Mouse (Mus musculus) limb, embryonic 14.5 days (tissue): Measurements from ENCODE around the gene Ndufaf8. TPM values are rescaled to one million over a fixed set of nuclear protein-coding genes. Genes with fewer than 3 reads are reported as not detected.

Experiments
- ATAC-seq: fragments of 200-750 bp; cut with Nextera tagmentation; 2 replicates; pipeline ENCODE4 v1.8.0; 2017; ENCODE audit warnings: low read depth, moderate number of reproducible peaks, moderate TSS enrichment; ENCODE audit not compliant: low FRiP score
- DNase-seq: peaks from one replicate; pipeline ENCODE4 v3.0.0-alpha.2; 2015; ENCODE audit warnings: low spot score
- H3K27ac ChIP-seq: fragments of 300-500 bp; sonication (generic); replicated peaks from 2 replicates; pipeline ENCODE4 v1.5.1; 2014; ENCODE audit warnings: low read depth, mild to moderate bottlenecking, low read length, moderate library complexity, mixed read lengths
- H3K27me3 ChIP-seq: fragments of 300-500 bp; sonication (generic); 2 replicates; pipeline ENCODE4 v1.6.1; 2014; ENCODE audit warnings: low read length, mixed read lengths; ENCODE audit not compliant: control insufficient read depth, insufficient read depth
- H3K36me3 ChIP-seq: fragments of 300-500 bp; sonication (generic); 2 replicates; pipeline ENCODE4 v1.6.1; 2014; ENCODE audit warnings: mild to moderate bottlenecking, low read length, moderate library complexity, mixed read lengths; ENCODE audit not compliant: control insufficient read depth, insufficient read depth
- H3K4me1 ChIP-seq: fragments of 300-500 bp; sonication (generic); 2 replicates; pipeline ENCODE4 v1.6.1; 2014; ENCODE audit warnings: antibody characterized with exemption, low read length, mixed read lengths; ENCODE audit not compliant: control insufficient read depth, insufficient read depth
- H3K4me2 ChIP-seq: fragments of 300-500 bp; sonication (generic); replicated peaks from 2 replicates; pipeline ENCODE4 v1.6.1; 2014; ENCODE audit warnings: low read depth, mild to moderate bottlenecking, low read length, moderate library complexity; ENCODE audit not compliant: severe bottlenecking
- H3K4me3 ChIP-seq: fragments of 300-500 bp; sonication (generic); replicated peaks from 2 replicates; pipeline ENCODE4 v1.5.1; 2014; ENCODE audit warnings: low read length
- H3K9ac ChIP-seq: fragments of 300-500 bp; sonication (generic); 2 replicates; pipeline ENCODE4 v1.6.1; 2014; ENCODE audit warnings: mild to moderate bottlenecking, low read depth, low read length, moderate library complexity; ENCODE audit not compliant: severe bottlenecking
- H3K9me3 ChIP-seq: fragments of 300-500 bp; sonication (generic); 2 replicates; pipeline ENCODE4 v1.6.1; 2016; ENCODE audit warnings: low read length; ENCODE audit not compliant: control insufficient read depth
- POLR2A ChIP-seq: fragments of 200-500 bp; IDR thresholded peaks from 2 replicates; pipeline ENCODE4 v1.8.0; 2012; ENCODE audit warnings: inconsistent platforms, mild to moderate bottlenecking, moderate library complexity, borderline replicate concordance; ENCODE audit not compliant: insufficient read depth, insufficient read length; ENCODE audit errors: extremely low read depth
- WGBS: fragments of 180-500 bp; shearing (Covaris S2); extraction: QIAGEN DNeasy Blood & Tissue Kit; methylation state at CpG from one replicate; pipeline ENCODE4 v1.1.7; 2014; 5-methylcytosine and 5-hydroxymethylcytosine counted together
- polyA plus RNA-seq, 2 experiments: library from polyadenylated mRNA; depleted of rRNA in 1 of 2; stranded (reverse) in 1 of 2; unstranded in 1 of 2; fragments of >200 nt; fragmentation: Nextera tagmentation in 1 of 2; extraction: Ambion mirVana in 1 of 2; gene quantifications; 2 replicates each; pipeline versions ENCODE4 v1.2.1 to v1.2.3; 2012 to 2014

Ndufaf8 gene
- polyA plus RNA-seq, 2 experiments = 40.0 to 81.2 TPM

DNA sequence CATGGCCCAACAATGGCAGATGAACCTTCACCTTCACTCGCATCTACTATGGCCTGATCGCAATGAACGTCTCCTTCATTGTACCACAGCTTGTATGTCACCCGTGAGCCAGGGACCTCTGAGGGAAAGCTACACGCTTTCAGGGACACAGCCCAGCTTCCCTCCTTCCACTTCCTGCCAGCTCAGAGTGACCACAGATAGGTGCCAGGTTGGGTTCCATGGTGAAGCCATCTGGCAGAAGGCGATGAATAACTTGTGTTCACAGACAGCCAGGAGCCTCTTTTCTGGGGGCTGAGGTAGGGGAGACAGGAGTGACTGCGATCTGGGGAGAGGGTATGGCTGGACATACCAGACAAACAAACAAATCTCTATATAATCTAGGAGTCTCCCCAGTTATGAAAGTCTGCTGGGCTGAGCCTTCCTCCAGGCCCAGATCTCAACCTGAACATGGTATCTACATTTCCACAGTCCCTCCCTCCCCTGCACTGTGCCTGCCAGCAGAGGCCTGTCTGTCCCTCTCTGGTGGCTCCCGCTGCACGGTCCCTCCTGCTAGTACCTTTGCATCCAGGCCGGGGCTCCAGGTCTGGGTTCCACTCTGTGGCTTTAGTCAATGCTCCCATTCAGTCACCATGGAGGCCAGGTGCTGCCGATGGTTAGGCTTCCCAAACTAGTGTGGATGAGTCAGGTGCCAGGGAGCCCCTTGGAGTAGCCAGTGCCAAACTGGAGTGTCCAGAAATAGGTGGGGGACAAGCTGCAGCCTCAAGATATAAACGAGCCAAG, 42.6 kb upstream of the Ndufaf8 start:
- TF ChIP-seq POLR2A = no peak
- 82% methylated on average over 12 of the region's 12 CpGs for WGBS
- Histone ChIP-seq H3K9me3 (no peaks in the 10 kb centered on the region), H3K4me2 (no peak overlapping the region), H3K27ac (no peak overlapping the region), H3K36me3 (no peaks in the 10 kb centered on the region), H3K4me3 (no peak overlapping the region), H3K4me1 (peaks cover 6% of the 10 kb centered on the region; the same call in 1 of the 2 replicates), H3K27me3 (no peaks in the 10 kb centered on the region), H3K9ac (no peak overlapping the region)
- ATAC-seq = no peak
- no peak for DNase-seq

GRCm38 (mm10) chr11:120060634-120061033, 38.1 kb upstream of the Ndufaf8 start:
- no peak overlapping the region for H3K27ac ChIP-seq
- no peak for ATAC-seq
- H3K4me3 ChIP-seq = no peak overlapping the region

DNA sequence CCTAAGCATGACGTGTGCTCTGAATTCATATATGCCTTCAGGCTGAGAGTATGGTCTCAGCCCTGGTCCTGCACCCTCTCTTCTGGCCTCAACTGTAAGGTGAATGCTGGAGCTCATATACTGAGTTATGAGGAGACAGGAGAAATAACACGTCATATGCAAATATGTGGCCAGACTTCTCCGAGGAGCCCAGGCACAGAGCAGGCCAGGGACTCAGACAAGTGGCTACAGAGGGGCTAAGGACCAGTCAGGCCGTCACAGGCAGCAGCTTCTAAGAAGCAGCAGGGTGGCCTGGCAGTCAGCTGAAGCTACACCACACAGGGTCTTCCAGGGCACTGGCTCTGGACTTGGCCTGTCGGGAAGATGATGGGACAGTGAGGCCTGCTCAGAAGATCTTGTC, 35.4 kb upstream of the Ndufaf8 start:
- 92% methylated on average over 5 of the region's 5 CpGs for WGBS
- no peak overlapping the region for H3K4me3 ChIP-seq
- peaks cover 48% of the 10 kb centered on the region for H3K36me3 ChIP-seq
- no peak overlapping the region for H3K27ac ChIP-seq
- ATAC-seq (no peak), DNase-seq (no peak)
- H3K27me3 ChIP-seq = no peaks in the 10 kb centered on the region
- H3K9me3 ChIP-seq = no peaks in the 10 kb centered on the region
- H3K4me1 ChIP-seq = no peaks in the 10 kb centered on the region
- no peak overlapping the region for H3K4me2 ChIP-seq
- H3K9ac ChIP-seq = no peak overlapping the region
- no peak for TF ChIP-seq POLR2A

More at GRCm38 (mm10) chr11:120060634-120061033, 38.1 kb upstream of the Ndufaf8 start:
- no peaks in the 10 kb centered on the region for H3K27me3 ChIP-seq
- no peaks in the 10 kb centered on the region for H3K4me1 ChIP-seq
- H3K4me2 ChIP-seq = no peak overlapping the region
- no peak for TF ChIP-seq POLR2A
- WGBS = 71% methylated on average over 8 of the region's 8 CpGs
- no peak for DNase-seq
- no peaks in the 10 kb centered on the region for H3K9me3 ChIP-seq
- peaks cover 22% of the 10 kb centered on the region for H3K36me3 ChIP-seq
- H3K9ac ChIP-seq = no peak overlapping the region

DNA sequence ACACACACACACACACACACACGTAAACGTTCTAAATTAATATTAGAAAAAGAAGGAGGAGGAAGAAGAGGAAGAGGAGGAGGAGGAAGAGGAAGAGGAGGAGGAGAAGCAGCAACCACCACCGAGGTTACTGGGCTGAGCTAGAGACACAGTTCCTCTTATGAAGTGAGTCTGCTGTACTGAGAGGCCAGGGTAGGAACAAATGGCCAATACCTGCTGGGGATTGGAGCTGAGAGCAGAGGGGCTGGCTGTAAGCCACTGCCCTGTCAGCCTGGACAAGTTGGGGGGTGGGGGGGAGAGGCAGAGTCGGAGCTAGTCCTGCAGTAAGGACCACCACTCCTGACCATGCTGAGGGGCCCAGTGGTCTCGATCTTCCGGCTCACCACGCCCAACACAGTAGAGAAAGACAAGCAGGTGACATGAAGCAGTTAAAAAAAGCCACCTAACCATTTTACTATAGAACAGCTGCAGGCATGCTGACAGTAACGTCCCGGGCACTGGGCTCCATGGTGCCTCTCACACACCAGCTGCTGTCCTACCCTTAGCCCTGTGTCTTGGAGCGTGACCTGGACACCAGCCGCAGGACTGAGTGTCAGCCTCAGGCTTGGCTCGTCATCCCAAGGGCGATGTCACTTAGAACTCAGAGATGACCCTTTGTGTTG, 34.6 kb upstream of the Ndufaf8 start:
- TF ChIP-seq POLR2A = no peak
- peak; percentile 20; the same call in 1 of the 2 replicates for ATAC-seq
- WGBS = 92% methylated on average over 13 of the region's 13 CpGs

DNA sequence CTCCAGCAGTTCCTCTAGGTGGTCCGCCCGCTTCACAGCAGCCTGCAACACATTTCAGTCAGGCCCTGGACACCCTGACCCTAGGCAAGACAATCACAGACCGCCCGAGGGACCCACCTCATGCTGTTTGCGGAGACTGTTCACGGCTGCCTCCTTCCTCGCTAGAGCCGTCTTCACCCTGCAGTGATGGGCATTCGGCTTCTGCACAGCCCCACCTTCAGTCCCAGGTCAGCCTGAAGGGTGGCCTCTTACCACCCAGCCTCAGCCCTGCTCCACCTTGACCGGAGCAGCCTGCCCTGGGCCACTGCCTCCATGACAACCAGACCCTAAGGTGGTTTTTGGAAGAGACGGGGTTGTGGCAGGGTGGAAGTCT, 34.1 kb upstream of the Ndufaf8 start:
- no peak overlapping the region for H3K27ac ChIP-seq
- H3K4me1 ChIP-seq = no peaks in the 10 kb centered on the region
- DNase-seq = no peak
- peaks cover 59% of the 10 kb centered on the region for H3K36me3 ChIP-seq
- no peaks in the 10 kb centered on the region for H3K27me3 ChIP-seq
- H3K9ac ChIP-seq = no peak overlapping the region
- no peak for TF ChIP-seq POLR2A
- H3K9me3 ChIP-seq = no peaks in the 10 kb centered on the region
- WGBS = 87% methylated on average over 11 of the region's 11 CpGs
- no peak overlapping the region for H3K4me2 ChIP-seq
- no peak overlapping the region for H3K4me3 ChIP-seq
- ATAC-seq = no peak

More for the DNA sequence above, 34.6 kb upstream of the Ndufaf8 start:
- H3K27ac ChIP-seq = no peak overlapping the region
- H3K9me3 ChIP-seq = no peaks in the 10 kb centered on the region
- no peak for DNase-seq
- no peaks in the 10 kb centered on the region for H3K4me1 ChIP-seq
- no peak overlapping the region for H3K9ac ChIP-seq
- no peaks in the 10 kb centered on the region for H3K27me3 ChIP-seq
- H3K4me2 ChIP-seq = no peak overlapping the region
- peaks cover 53% of the 10 kb centered on the region for H3K36me3 ChIP-seq
- H3K4me3 ChIP-seq = no peak overlapping the region
